Mouse (Mus musculus): ENCODE results near the gene Nans.

GRCm38 (mm10) chr4:46520491-46520890 lies 31.4 kb downstream of the Nans start:
- TF ChIP-seq HCFC1 (IDR thresholded peaks at IDR 0.05; ENCODE audit: borderline replicate concordance, insufficient read depth, low read length) (no peak), ZNF384 (IDR thresholded peaks at IDR 0.05; ENCODE audit: low read depth, low read length) (no peak), CHD2 (IDR thresholded peaks at IDR 0.05; ENCODE audit: low read depth, low read length) (no peak), ZC3H11A (IDR thresholded peaks at IDR 0.05; ENCODE audit: borderline replicate concordance, low read depth, low read length) (no peak)

Data from ES-E14 (cell line).